Mouse (Mus musculus) hindbrain, embryonic 10.5 days (tissue): ENCODE measurements at regions not wholly inside any gene's neighbourhood (a gene's known extent, or its start where the extent isn't known, plus 50 kb on each side); places are given as distances from the start of the nearest gene placed in this dataset.
"Not testable (repeated sequence)": the region's sequence is repeated elsewhere in the genome, so short reads cannot be mapped to it uniquely, and the experiment has no call there.

ENCODE experiments used
- DNase-seq: peaks from one replicate; pipeline ENCODE4 v3.0.0-alpha.2; 2017; ENCODE audit warnings: low spot score
- H3K27ac ChIP-seq: fragments of 300-500 bp; sonication (generic); 2 replicates; pipeline ENCODE4 v1.5.1; 2016; ENCODE audit warnings: mild to moderate bottlenecking, moderate library complexity
- H3K27me3 ChIP-seq: fragments of 300-500 bp; sonication (generic); 2 replicates; pipeline ENCODE4 v1.6.1; 2016; ENCODE audit warnings: mild to moderate bottlenecking; ENCODE audit not compliant: poor library complexity, insufficient read depth, severe bottlenecking
- H3K36me3 ChIP-seq: fragments of 300-500 bp; sonication (generic); 2 replicates; pipeline ENCODE4 v1.6.1; 2016; ENCODE audit warnings: mild to moderate bottlenecking, moderate library complexity
- H3K4me1 ChIP-seq: fragments of 300-500 bp; sonication (generic); replicated peaks from 2 replicates; pipeline ENCODE4 v1.6.1; 2016; ENCODE audit warnings: mild to moderate bottlenecking
- H3K4me3 ChIP-seq: fragments of 300-500 bp; sonication (generic); 2 replicates; pipeline ENCODE4 v1.5.1; 2016; ENCODE audit warnings: mild to moderate bottlenecking, moderate library complexity
- H3K9me3 ChIP-seq: fragments of 300-500 bp; sonication (generic); 2 replicates; pipeline ENCODE4 v1.6.1; 2016; ENCODE audit warnings: mild to moderate bottlenecking, moderate library complexity
- WGBS: fragments of 180-500 bp; shearing (Covaris S2); methylation state at CpG from one replicate; pipeline ENCODE4 v1.1.7; 2016; 5-methylcytosine and 5-hydroxymethylcytosine counted together

- Histone ChIP-seq H3K27me3 (no peaks in the 10 kb centered on the region), H3K9me3 (no peaks in the 10 kb centered on the region), H3K36me3 (no peaks in the 10 kb centered on the region), H3K27ac (no peak overlapping the region), H3K4me3 (no peak overlapping the region), H3K4me1 (no peaks in the 10 kb centered on the region)
- no peak for DNase-seq
- WGBS, result 89% methylated on average over 2 of the region's 2 CpGs
Observed at GRCm38 (mm10) chr6:73560000-73560399, 90.5 kb upstream of the 4931417E11Rik start.

- no peaks in the 10 kb centered on the region for H3K4me1 ChIP-seq
- H3K27me3 ChIP-seq, result no peaks in the 10 kb centered on the region
- no peaks in the 10 kb centered on the region for H3K36me3 ChIP-seq
- 93% methylated on average over 1 of the region's 1 CpGs for WGBS
- no peak overlapping the region for H3K4me3 ChIP-seq
- H3K27ac ChIP-seq, result no peak overlapping the region
- no peak for DNase-seq
- no peaks in the 10 kb centered on the region for H3K9me3 ChIP-seq
Observed at GRCm38 (mm10) chr6:73530559-73530958, 61.1 kb upstream of the 4931417E11Rik start.

DNA sequence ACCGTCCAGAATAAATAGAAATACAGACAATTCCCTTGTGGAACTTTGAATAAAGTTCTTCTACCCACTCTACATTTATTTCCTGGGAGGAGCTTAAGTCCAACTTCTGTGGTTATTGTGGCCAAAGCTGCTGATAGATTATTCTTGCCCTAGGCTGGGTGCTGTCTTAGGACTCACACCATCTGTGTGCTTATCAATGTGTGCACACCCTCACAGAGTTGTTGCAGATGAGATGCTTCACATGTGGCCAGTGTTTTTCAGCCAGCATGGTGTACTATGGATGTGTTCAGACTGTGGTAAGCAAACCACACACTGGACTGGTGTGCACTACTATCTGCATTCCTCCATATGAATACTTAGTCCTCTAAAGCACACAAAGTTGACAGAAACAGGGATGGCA lies 60.6 kb upstream of the 4931417E11Rik start:
- 97% methylated on average over 1 of the region's 1 CpGs for WGBS

GRCm38 (mm10) chr6:73523658-73524057 lies 54.2 kb upstream of the 4931417E11Rik start:
- H3K27ac ChIP-seq, result no peak overlapping the region
- H3K27me3 ChIP-seq, result no peaks in the 10 kb centered on the region
- no peaks in the 10 kb centered on the region for H3K36me3 ChIP-seq
- 66% methylated on average over 9 of the region's 9 CpGs for WGBS
- H3K4me3 ChIP-seq, result no peak overlapping the region
- H3K9me3 ChIP-seq, result no peaks in the 10 kb centered on the region
- H3K4me1 ChIP-seq, result no peaks in the 10 kb centered on the region
- no peak for DNase-seq

More for the DNA sequence above, 60.6 kb upstream of the 4931417E11Rik start:
- H3K27ac ChIP-seq, result no peak overlapping the region
- H3K4me1 ChIP-seq, result no peaks in the 10 kb centered on the region
- no peaks in the 10 kb centered on the region for H3K36me3 ChIP-seq
- no peak for DNase-seq
- no peaks in the 10 kb centered on the region for H3K9me3 ChIP-seq
- no peak overlapping the region for H3K4me3 ChIP-seq
- no peaks in the 10 kb centered on the region for H3K27me3 ChIP-seq

GRCm38 (mm10) chr6:73519894-73520293 lies 50.4 kb upstream of the 4931417E11Rik start:
- not testable (repeated sequence) for H3K27ac ChIP-seq, H3K4me3 ChIP-seq, DNase-seq, H3K4me1 ChIP-seq, H3K27me3 ChIP-seq, H3K9me3 ChIP-seq, H3K36me3 ChIP-seq
- WGBS, result 90% methylated on average over 4 of the region's 4 CpGs
